Mouse (Mus musculus) heart, embryonic 11.5 days (tissue): ENCODE results near the gene St6galnac3. TPM values are rescaled to one million over a fixed set of nuclear protein-coding genes. Genes with fewer than 3 reads are reported as not detected.

Experiments
- ATAC-seq: fragments of 200-750 bp; cut with Nextera tagmentation; replicated peaks from 2 replicates; pipeline ENCODE4 v1.8.0; 2017; ENCODE audit warnings: moderate library complexity; ENCODE audit not compliant: insufficient number of reproducible peaks, low FRiP score, low TSS enrichment
- H3K27ac ChIP-seq: fragments of 300-500 bp; sonication (generic); 2 replicates; pipeline ENCODE4 v1.5.1; 2014; ENCODE audit warnings: mild to moderate bottlenecking, low read depth, low read length
- H3K27me3 ChIP-seq: fragments of 300-500 bp; sonication (generic); 2 replicates; pipeline ENCODE4 v1.6.1; 2014; ENCODE audit warnings: mild to moderate bottlenecking, low read length, mixed read lengths; ENCODE audit not compliant: control insufficient read depth, insufficient read depth
- H3K36me3 ChIP-seq: fragments of 300-500 bp; sonication (generic); 2 replicates; pipeline ENCODE4 v1.6.1; 2014; ENCODE audit warnings: mild to moderate bottlenecking, low read length, moderate library complexity, mixed read lengths; ENCODE audit not compliant: control insufficient read depth, insufficient read depth
- H3K4me1 ChIP-seq: fragments of 300-500 bp; sonication (generic); 2 replicates; pipeline ENCODE4 v1.6.1; 2014; ENCODE audit warnings: low read length; ENCODE audit not compliant: control insufficient read depth, insufficient read depth
- H3K4me2 ChIP-seq: fragments of 300-500 bp; sonication (generic); 2 replicates; pipeline ENCODE4 v1.6.1; 2014; ENCODE audit warnings: mild to moderate bottlenecking, moderate library complexity
- H3K4me3 ChIP-seq: fragments of 300-500 bp; sonication (generic); 2 replicates; pipeline ENCODE4 v1.5.1; 2014; ENCODE audit warnings: low read depth, low read length
- H3K9ac ChIP-seq: fragments of 300-500 bp; sonication (generic); 2 replicates; pipeline ENCODE4 v1.6.1; 2014; ENCODE audit warnings: mild to moderate bottlenecking, low read depth, low read length, moderate library complexity
- H3K9me3 ChIP-seq: fragments of 300-500 bp; sonication (generic); replicated peaks from 2 replicates; pipeline ENCODE4 v1.6.1; 2016; ENCODE audit warnings: low read length; ENCODE audit not compliant: control insufficient read depth
- WGBS: fragments of 180-500 bp; shearing (Covaris S2); extraction: QIAGEN DNeasy Blood & Tissue Kit; methylation state at CpG from one replicate; pipeline ENCODE4 v1.1.7; 2014; ENCODE audit not compliant: insufficient replicate concordance; 5-methylcytosine and 5-hydroxymethylcytosine counted together
- polyA plus RNA-seq: library from polyadenylated mRNA; unstranded; fragments of >200 nt; fragmentation: Nextera tagmentation; extraction: Ambion mirVana; gene quantifications from 2 replicates; pipeline ENCODE4 v1.2.1, GENCODE M21; 2014

The St6galnac3 gene
- polyA plus RNA-seq, 1 experiment from 2014 or later, result 29.6 TPM

- Histone ChIP-seq H3K9ac (no peak overlapping the region), H3K4me3 (no peak overlapping the region), H3K27ac (no peak overlapping the region), H3K4me2 (no peak overlapping the region), H3K27me3 (0 out of 2 replicates have a peak, but pooled peaks cover 5% of the 10 kb centered on the region), H3K36me3 (0 out of 2 replicates have a peak, but pooled peaks cover 3% of the 10 kb centered on the region), H3K4me1 (peaks cover 20% of the 10 kb centered on the region), H3K9me3 (no peaks in the 10 kb centered on the region)
- ATAC-seq, result no peak
- 90% methylated on average over 2 of the region's 2 CpGs for WGBS
Measured at GRCm38 (mm10) chr3:153507599-153507998, 217.4 kb downstream of the St6galnac3 start.

GRCm38 (mm10) chr3:153502488-153502887, 222.5 kb downstream of the St6galnac3 start:
- no peak overlapping the region for H3K9ac ChIP-seq
- no peaks in the 10 kb centered on the region for H3K27me3 ChIP-seq
- ATAC-seq, result no peak
- no peaks in the 10 kb centered on the region for H3K9me3 ChIP-seq
- no peaks in the 10 kb centered on the region for H3K4me1 ChIP-seq
- WGBS, result 79% methylated on average over 4 of the region's 4 CpGs
- H3K4me2 ChIP-seq, result no peak overlapping the region
- 0 out of 2 replicates have a peak, but pooled peaks cover 3% of the 10 kb centered on the region for H3K36me3 ChIP-seq
- H3K27ac ChIP-seq, result no peak overlapping the region
- no peak overlapping the region for H3K4me3 ChIP-seq

- 0 out of 2 replicates have a peak, but pooled peaks cover 3% of the 10 kb centered on the region for H3K36me3 ChIP-seq
- no peak overlapping the region for H3K9ac ChIP-seq
- no peak overlapping the region for H3K4me2 ChIP-seq
- H3K9me3 ChIP-seq, result no peaks in the 10 kb centered on the region
- no peak for ATAC-seq
- H3K27me3 ChIP-seq, result no peaks in the 10 kb centered on the region
- H3K27ac ChIP-seq, result no peak overlapping the region
- no peak overlapping the region for H3K4me3 ChIP-seq
- no peaks in the 10 kb centered on the region for H3K4me1 ChIP-seq
- WGBS, result 58% methylated on average over 3 of the region's 3 CpGs
Measured at GRCm38 (mm10) chr3:153501333-153501877, 223.6 kb downstream of the St6galnac3 start.

GRCm38 (mm10) chr3:153492986-153493385, 232.0 kb downstream of the St6galnac3 start:
- H3K4me2 ChIP-seq, result no peak overlapping the region
- H3K27ac ChIP-seq, result no peak overlapping the region
- H3K4me1 ChIP-seq, result peaks cover 7% of the 10 kb centered on the region; the same call in 1 of the 2 replicates
- H3K9ac ChIP-seq, result no peak overlapping the region
- WGBS, result 44% methylated on average over 1 of the region's 1 CpGs
- no peak for ATAC-seq
- H3K9me3 ChIP-seq, result no peaks in the 10 kb centered on the region
- no peaks in the 10 kb centered on the region for H3K27me3 ChIP-seq
- no peak overlapping the region for H3K4me3 ChIP-seq
- no peaks in the 10 kb centered on the region for H3K36me3 ChIP-seq

- no peak overlapping the region for H3K27ac ChIP-seq
- H3K9ac ChIP-seq, result no peak overlapping the region
- no peak for ATAC-seq
- H3K9me3 ChIP-seq, result no peaks in the 10 kb centered on the region
- 87% methylated on average over 9 of the region's 9 CpGs for WGBS
- H3K4me1 ChIP-seq, result peaks cover 7% of the 10 kb centered on the region; the same call in 1 of the 2 replicates
- no peaks in the 10 kb centered on the region for H3K36me3 ChIP-seq
- H3K4me2 ChIP-seq, result no peak overlapping the region
- H3K4me3 ChIP-seq, result no peak overlapping the region
- no peaks in the 10 kb centered on the region for H3K27me3 ChIP-seq
Measured at GRCm38 (mm10) chr3:153489718-153490117, 235.3 kb downstream of the St6galnac3 start.

- Histone ChIP-seq H3K9ac (no peak overlapping the region), H3K4me3 (no peak overlapping the region), H3K36me3 (no peaks in the 10 kb centered on the region), H3K9me3 (no peaks in the 10 kb centered on the region), H3K27ac (no peak overlapping the region), H3K27me3 (no peaks in the 10 kb centered on the region), H3K4me2 (no peak overlapping the region), H3K4me1 (peaks cover 7% of the 10 kb centered on the region; the same call in 1 of the 2 replicates)
- WGBS, result 70% methylated on average over 5 of the region's 5 CpGs
- ATAC-seq, result no peak
Measured at GRCm38 (mm10) chr3:153488931-153489330, 236.0 kb downstream of the St6galnac3 start.

GRCm38 (mm10) chr3:153485176-153485575, 239.8 kb downstream of the St6galnac3 start:
- no peak overlapping the region for H3K9ac ChIP-seq
- no peak for ATAC-seq
- 81% methylated on average over 5 of the region's 5 CpGs for WGBS
- H3K27me3 ChIP-seq, result no peaks in the 10 kb centered on the region
- no peaks in the 10 kb centered on the region for H3K9me3 ChIP-seq
- H3K4me2 ChIP-seq, result no peak overlapping the region
- H3K4me3 ChIP-seq, result no peak overlapping the region
- H3K4me1 ChIP-seq, result no peaks in the 10 kb centered on the region
- no peaks in the 10 kb centered on the region for H3K36me3 ChIP-seq
- H3K27ac ChIP-seq, result no peak overlapping the region

GRCm38 (mm10) chr3:153484701-153485100, 240.3 kb downstream of the St6galnac3 start:
- no peaks in the 10 kb centered on the region for H3K4me1 ChIP-seq
- no peaks in the 10 kb centered on the region for H3K36me3 ChIP-seq
- H3K27me3 ChIP-seq, result no peaks in the 10 kb centered on the region
- H3K4me2 ChIP-seq, result no peak overlapping the region
- no peak overlapping the region for H3K9ac ChIP-seq
- no peak overlapping the region for H3K27ac ChIP-seq
- ATAC-seq, result no peak
- H3K4me3 ChIP-seq, result no peak overlapping the region
- no peaks in the 10 kb centered on the region for H3K9me3 ChIP-seq
- 79% methylated on average over 7 of the region's 7 CpGs for WGBS

GRCm38 (mm10) chr3:153483691-153484090, 241.3 kb downstream of the St6galnac3 start:
- no peak overlapping the region for H3K4me3 ChIP-seq
- H3K4me1 ChIP-seq, result no peaks in the 10 kb centered on the region
- no peaks in the 10 kb centered on the region for H3K27me3 ChIP-seq
- no peaks in the 10 kb centered on the region for H3K36me3 ChIP-seq
- WGBS, result 80% methylated on average over 4 of the region's 4 CpGs
- H3K9me3 ChIP-seq, result no peaks in the 10 kb centered on the region
- H3K27ac ChIP-seq, result no peak overlapping the region
- H3K4me2 ChIP-seq, result no peak overlapping the region
- no peak for ATAC-seq
- H3K9ac ChIP-seq, result no peak overlapping the region
